In genomic region chr9:121277118-121278060, GRCm38 (mm10) we compare ENCODE assay signal across 7 mouse cellular contexts. TPM values are rescaled to one million over a fixed set of nuclear protein-coding genes. Genes with fewer than 3 reads are reported as not detected.
DNase-seq lines count a peak whose midpoint lies in the region; ATAC-seq lines count a peak whose summit lies in the region.

Ulk4 (minus strand) TSS chr9:121277197.

- H3K4me3 ChIP-seq in embryonic facial prominence, embryonic 11.5 days (ENCODE audit: low read depth, low read length), result peak within 1 kb of the TSS; percentile 63
- peak within 1 kb of the TSS; percentile 66 for H3K4me3 ChIP-seq in limb, embryonic 11.5 days (ENCODE audit: low read depth, low read length)
- H3K4me3 ChIP-seq in midbrain, embryonic 14.5 days (replicated peaks; ENCODE audit: low read depth, low read length), result peak within 1 kb of the TSS; percentile 64

- peak; percentile 95 for DNase-seq in adrenal gland, postnatal 14 days
- peak; percentile 94 for DNase-seq in embryonic facial prominence, embryonic 11.5 days (ENCODE audit: low spot score)
- DNase-seq in heart, adult 11 months, result peak; percentile 100
- DNase-seq in kidney, adult 18-20 months, result peak; percentile 97
- peak; percentile 94 for DNase-seq in limb, embryonic 11.5 days (ENCODE audit: low spot score)
- peak; percentile 95 for DNase-seq in midbrain, embryonic 14.5 days
- peak; percentile 81 to 87 for DNase-seq in spleen, adult 18-20 months

- no peaks in the 10 kb centered on the region for H3K27me3 ChIP-seq in embryonic facial prominence, embryonic 11.5 days (ENCODE audit: control insufficient read depth, insufficient read depth, low read length)
- no peaks in the 10 kb centered on the region for H3K27me3 ChIP-seq in limb, embryonic 11.5 days (ENCODE audit: control insufficient read depth, insufficient read depth, low read length)
- no peaks in the 10 kb centered on the region for H3K27me3 ChIP-seq in midbrain, embryonic 14.5 days (ENCODE audit: control insufficient read depth, insufficient read depth, low read length)

- H3K36me3 ChIP-seq in embryonic facial prominence, embryonic 11.5 days (replicated peaks; ENCODE audit: control insufficient read depth, insufficient read depth, low read depth, low read length), result no peaks in the 10 kb centered on the region
- no peaks in the 10 kb centered on the region for H3K36me3 ChIP-seq in limb, embryonic 11.5 days (ENCODE audit: control insufficient read depth, insufficient read depth, low read length)
- H3K36me3 ChIP-seq in midbrain, embryonic 14.5 days (ENCODE audit: control insufficient read depth, insufficient read depth, low read length), result no peaks in the 10 kb centered on the region

- no peaks in the 10 kb centered on the region for H3K4me1 ChIP-seq in embryonic facial prominence, embryonic 11.5 days (ENCODE audit: control insufficient read depth, insufficient read depth, low read length)
- no peaks in the 10 kb centered on the region for H3K4me1 ChIP-seq in limb, embryonic 11.5 days (ENCODE audit: control insufficient read depth, insufficient read depth, low read length)
- peaks cover 12% of the 10 kb centered on the region; the same call in 1 of the 2 replicates for H3K4me1 ChIP-seq in midbrain, embryonic 14.5 days (ENCODE audit: control insufficient read depth, insufficient read depth, low read length)

- peak within 1 kb of the TSS; percentile 32 for H3K27ac ChIP-seq in embryonic facial prominence, embryonic 11.5 days (replicated peaks; ENCODE audit: low read depth, low read length)
- H3K27ac ChIP-seq in limb, embryonic 11.5 days (replicated peaks; ENCODE audit: low read depth, low read length), result peak within 1 kb of the TSS; percentile 52; the same call in 1 of the 2 replicates
- H3K27ac ChIP-seq in midbrain, embryonic 14.5 days (replicated peaks; ENCODE audit: low read depth, low read length), result peak within 1 kb of the TSS; percentile 85

- H3K9ac ChIP-seq in embryonic facial prominence, embryonic 11.5 days (replicated peaks; ENCODE audit: low read length), result peak within 1 kb of the TSS; percentile 61
- H3K9ac ChIP-seq in limb, embryonic 11.5 days (ENCODE audit: low read length), result peak within 1 kb of the TSS; percentile 72
- peak within 1 kb of the TSS; percentile 60 for H3K9ac ChIP-seq in midbrain, embryonic 14.5 days (replicated peaks; ENCODE audit: low read length)

- under 1% methylated on average over 59 of the region's 59 CpGs for WGBS in embryonic facial prominence, embryonic 11.5 days
- under 1% methylated on average over 59 of the region's 59 CpGs for WGBS in limb, embryonic 11.5 days
- WGBS in midbrain, embryonic 14.5 days, result under 1% methylated on average over 59 of the region's 59 CpGs

- no peaks in the 10 kb centered on the region for H3K9me3 ChIP-seq in embryonic facial prominence, embryonic 11.5 days (replicated peaks; ENCODE audit: control insufficient read depth, low read length)
- H3K9me3 ChIP-seq in limb, embryonic 11.5 days (ENCODE audit: control insufficient read depth, low read length), result no peaks in the 10 kb centered on the region
- no peaks in the 10 kb centered on the region for H3K9me3 ChIP-seq in midbrain, embryonic 14.5 days (ENCODE audit: control insufficient read depth, low read length)

- ATAC-seq in embryonic facial prominence, embryonic 11.5 days (replicated peaks; ENCODE audit: insufficient number of reproducible peaks, low FRiP score, low TSS enrichment, low read depth), result peak; percentile 92
- ATAC-seq in limb, embryonic 11.5 days (ENCODE audit: insufficient number of reproducible peaks, low FRiP score, low TSS enrichment, low read depth), result peak; percentile 96
- ATAC-seq in midbrain, embryonic 14.5 days (ENCODE audit: low FRiP score, low TSS enrichment), result peak; percentile 95

- peak within 1 kb of the TSS; percentile 78 for H3K4me2 ChIP-seq in embryonic facial prominence, embryonic 11.5 days (ENCODE audit: low read depth, low read length)
- peak within 1 kb of the TSS; percentile 73 for H3K4me2 ChIP-seq in limb, embryonic 11.5 days (ENCODE audit: low read depth, severe bottlenecking)
- peak within 1 kb of the TSS; percentile 87 for H3K4me2 ChIP-seq in midbrain, embryonic 14.5 days (ENCODE audit: low read length)

RNA-seq across cellular contexts. Expression of gene Ulk4, which starts in this region (rescaled TPM):
- total RNA-seq in adrenal gland, postnatal 14 days (2021), result 1.8 and 2.2 TPM in 2 replicates
- 193 and 213 TPM in 2 replicates for polyA plus RNA-seq in embryonic facial prominence, embryonic 11.5 days (2014; fragmentation: Nextera tagmentation; extraction: Ambion mirVana)
- 147 and 159 TPM in 2 replicates for polyA plus RNA-seq in limb, embryonic 11.5 days (2014; fragmentation: Nextera tagmentation; extraction: Ambion mirVana)
- polyA plus RNA-seq in midbrain, embryonic 14.5 days (2014; fragmentation: Nextera tagmentation; extraction: Ambion mirVana), result 75.7 and 79.0 TPM in 2 replicates

Comparison
In these comparisons a context has a peak if more than half of its experiments do, and no peak if none do; other contexts are left out.
1. Peak in every context shown above with its lines: DNase-seq, ATAC-seq, H3K4me3 ChIP-seq and H3K27ac ChIP-seq.
2. H3K27ac ChIP-seq: peak in every context shown above with its lines; median percentile 85 in midbrain, embryonic 14.5 days; 52 in limb, embryonic 11.5 days; 32 in embryonic facial prominence, embryonic 11.5 days.